Mouse (Mus musculus) intestine, embryonic 16.5 days (tissue): Measurements from ENCODE around the gene Ppfibp2. TPM values are rescaled to one million over a fixed set of nuclear protein-coding genes. Genes with fewer than 3 reads are reported as not detected.

ENCODE experiments used
- ATAC-seq: fragments of 200-750 bp; cut with Nextera tagmentation; 2 replicates; pipeline ENCODE4 v1.8.0; 2017; ENCODE audit warnings: moderate TSS enrichment, moderate library complexity
- H3K27ac ChIP-seq: fragments of 300-500 bp; sonication (generic); 2 replicates; pipeline ENCODE4 v1.5.1; 2014; ENCODE audit warnings: mild to moderate bottlenecking, low read length
- H3K27me3 ChIP-seq: fragments of 300-500 bp; sonication (generic); replicated peaks from 2 replicates; pipeline ENCODE4 v1.6.1; 2014; ENCODE audit warnings: low read length, control low read depth, mixed read lengths; ENCODE audit not compliant: control insufficient read depth, insufficient read depth
- H3K36me3 ChIP-seq: fragments of 300-500 bp; sonication (generic); 2 replicates; pipeline ENCODE4 v1.6.1; 2014; ENCODE audit warnings: low read length, control low read depth; ENCODE audit not compliant: control insufficient read depth, insufficient read depth
- H3K4me1 ChIP-seq: fragments of 300-500 bp; sonication (generic); 2 replicates; pipeline ENCODE4 v1.6.1; 2014; ENCODE audit warnings: low read length, control low read depth, mixed read lengths; ENCODE audit not compliant: control insufficient read depth, insufficient read depth
- H3K4me2 ChIP-seq: fragments of 300-500 bp; sonication (generic); 2 replicates; pipeline ENCODE4 v1.6.1; 2014; ENCODE audit warnings: low read depth, low read length, control low read depth
- H3K4me3 ChIP-seq: fragments of 300-500 bp; sonication (generic); 2 replicates; pipeline ENCODE4 v1.5.1; 2014; ENCODE audit warnings: mild to moderate bottlenecking, low read length
- H3K9ac ChIP-seq: fragments of 300-500 bp; sonication (generic); 2 replicates; pipeline ENCODE4 v1.6.1; 2014; ENCODE audit warnings: low read depth, low read length
- H3K9me3 ChIP-seq: fragments of 300-500 bp; sonication (generic); 2 replicates; pipeline ENCODE4 v1.6.1; 2016; ENCODE audit warnings: low read length, control low read depth; ENCODE audit not compliant: control insufficient read depth
- WGBS: fragments of 180-500 bp; shearing (Covaris S2); extraction: QIAGEN DNeasy Blood & Tissue Kit; methylation state at CpG from one replicate; pipeline ENCODE4 v1.1.7; 2014; 5-methylcytosine and 5-hydroxymethylcytosine counted together
- polyA plus RNA-seq: library from polyadenylated mRNA; unstranded; fragments of >200 nt; fragmentation: Nextera tagmentation; extraction: Ambion mirVana; gene quantifications from 2 replicates; pipeline ENCODE4 v1.2.1, GENCODE M21; 2015

Ppfibp2 gene
- polyA plus RNA-seq, 1 experiment from 2014 or later, result 13.7 TPM

DNA sequence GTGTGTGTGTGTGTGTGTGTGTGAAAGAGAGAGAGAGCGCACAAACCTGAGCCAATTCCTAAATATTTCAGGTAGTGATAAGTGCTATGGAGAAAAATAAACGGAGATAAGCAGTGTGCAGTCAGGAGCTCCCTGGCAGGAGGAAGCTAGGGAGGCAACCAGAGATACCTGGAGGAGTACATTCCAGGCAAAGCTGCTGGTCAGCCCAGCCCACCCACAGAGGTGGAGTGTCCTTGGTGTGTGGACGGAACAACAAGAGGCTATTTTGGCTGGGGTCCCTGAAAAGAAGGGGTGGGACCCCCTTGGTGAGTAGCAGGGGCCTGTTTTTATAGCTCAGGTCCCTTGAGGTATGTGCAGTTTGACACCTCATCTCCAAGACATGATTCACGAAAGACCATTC is 88.2 kb downstream of the Ppfibp2 start:
- Histone ChIP-seq H3K27me3 (no peaks in the 10 kb centered on the region), H3K9ac (no peak overlapping the region), H3K36me3 (no peaks in the 10 kb centered on the region), H3K4me3 (no peak overlapping the region), H3K4me1 (peaks cover 15% of the 10 kb centered on the region; the same call in 1 of the 2 replicates), H3K9me3 (no peaks in the 10 kb centered on the region), H3K27ac (no peak overlapping the region), H3K4me2 (no peak overlapping the region)
- WGBS, result 69% methylated on average over 4 of the region's 4 CpGs
- ATAC-seq, result no peak

DNA sequence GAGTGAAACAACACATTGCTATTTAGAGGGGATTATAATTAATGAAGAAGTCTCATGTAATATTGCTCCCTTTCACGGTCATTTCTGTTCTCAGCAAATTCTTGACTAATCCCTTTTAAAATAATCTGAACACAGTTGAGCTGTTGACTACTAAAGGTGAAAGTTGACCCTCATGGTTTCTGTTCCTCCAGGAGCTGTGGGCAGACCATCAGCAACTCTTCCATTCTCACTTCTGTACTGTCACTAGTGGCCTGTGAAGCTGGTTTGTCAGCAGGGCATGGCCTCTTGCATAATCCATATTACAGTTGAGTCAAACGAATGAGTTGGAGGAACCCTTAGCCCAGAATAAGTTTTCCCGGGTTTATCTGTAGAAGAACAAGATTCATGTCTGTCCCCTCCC is 88.6 kb downstream of the Ppfibp2 start:
- Histone ChIP-seq H3K36me3 (no peaks in the 10 kb centered on the region), H3K4me3 (no peak overlapping the region), H3K27ac (no peak overlapping the region), H3K4me2 (no peak overlapping the region), H3K9ac (no peak overlapping the region), H3K4me1 (peaks cover 15% of the 10 kb centered on the region; the same call in 1 of the 2 replicates), H3K27me3 (no peaks in the 10 kb centered on the region), H3K9me3 (no peaks in the 10 kb centered on the region)
- 70% methylated on average over 3 of the region's 3 CpGs for WGBS
- no peak for ATAC-seq

- H3K36me3 ChIP-seq, result no peaks in the 10 kb centered on the region
- peak overlapping the region; percentile 49; the same call in 1 of the 2 replicates for H3K9ac ChIP-seq
- H3K4me1 ChIP-seq, result peaks cover 10% of the 10 kb centered on the region; the same call in 1 of the 2 replicates
- peak overlapping the region; percentile 24; the same call in 1 of the 2 replicates for H3K4me3 ChIP-seq
- H3K9me3 ChIP-seq, result no peaks in the 10 kb centered on the region
- ATAC-seq, result peak; percentile 65
- H3K4me2 ChIP-seq, result peak overlapping the region; percentile 39; the same call in 1 of the 2 replicates
- H3K27ac ChIP-seq, result peak overlapping the region; percentile 89
- WGBS, result 67% methylated on average over 8 of the region's 8 CpGs
- no peaks in the 10 kb centered on the region for H3K27me3 ChIP-seq
These were observed 90.4 kb downstream of the Ppfibp2 start for GRCm38 (mm10) chr7:107685238-107685954.

GRCm38 (mm10) chr7:107685955-107686285 is 90.9 kb downstream of the Ppfibp2 start:
- Histone ChIP-seq H3K36me3 (no peaks in the 10 kb centered on the region), H3K27me3 (no peaks in the 10 kb centered on the region), H3K9me3 (no peaks in the 10 kb centered on the region), H3K4me3 (peak overlapping the region; percentile 24; the same call in 1 of the 2 replicates), H3K9ac (peak overlapping the region; percentile 49; the same call in 1 of the 2 replicates), H3K4me1 (peaks cover 11% of the 10 kb centered on the region), H3K4me2 (peak overlapping the region; percentile 39; the same call in 1 of the 2 replicates), H3K27ac (peak overlapping the region; percentile 89)
- WGBS, result 51% methylated on average over 7 of the region's 7 CpGs
- peak; percentile 89 for ATAC-seq

DNA sequence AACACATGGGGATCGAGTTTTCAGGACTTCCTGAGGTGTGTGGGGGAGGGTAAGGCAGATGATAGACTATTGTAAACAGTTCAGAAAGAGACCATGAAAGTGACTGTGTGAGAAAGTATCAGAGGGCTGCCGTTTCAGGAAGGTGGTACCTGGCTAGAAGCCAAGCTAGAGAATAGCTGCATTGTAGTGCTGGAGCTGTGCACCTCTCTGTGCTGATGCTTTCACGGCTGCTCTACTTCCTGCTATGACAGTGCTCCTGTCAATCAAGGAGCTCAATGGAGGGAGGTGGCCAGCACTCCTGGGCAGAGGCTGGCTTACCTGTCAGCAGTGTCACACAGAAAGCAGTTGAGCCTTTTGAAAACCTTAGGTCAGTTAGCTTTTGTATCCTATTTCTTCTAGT is 92.4 kb downstream of the Ppfibp2 start:
- Histone ChIP-seq H3K9me3 (no peaks in the 10 kb centered on the region), H3K27ac (no peak overlapping the region), H3K36me3 (no peaks in the 10 kb centered on the region), H3K4me2 (no peak overlapping the region), H3K4me3 (no peak overlapping the region), H3K4me1 (peaks cover 14% of the 10 kb centered on the region), H3K27me3 (no peaks in the 10 kb centered on the region), H3K9ac (no peak overlapping the region)
- ATAC-seq, result peak; percentile 69
- 14% methylated on average over 3 of the region's 3 CpGs for WGBS

GRCm38 (mm10) chr7:107688040-107688439 is 93.0 kb downstream of the Ppfibp2 start:
- no peaks in the 10 kb centered on the region for H3K36me3 ChIP-seq
- H3K9ac ChIP-seq, result no peak overlapping the region
- H3K4me1 ChIP-seq, result peaks cover 14% of the 10 kb centered on the region
- no peak overlapping the region for H3K27ac ChIP-seq
- no peak overlapping the region for H3K4me3 ChIP-seq
- no peaks in the 10 kb centered on the region for H3K9me3 ChIP-seq
- no peak overlapping the region for H3K4me2 ChIP-seq
- no peak for ATAC-seq
- H3K27me3 ChIP-seq, result no peaks in the 10 kb centered on the region
- 56% methylated on average over 4 of the region's 4 CpGs for WGBS

DNA sequence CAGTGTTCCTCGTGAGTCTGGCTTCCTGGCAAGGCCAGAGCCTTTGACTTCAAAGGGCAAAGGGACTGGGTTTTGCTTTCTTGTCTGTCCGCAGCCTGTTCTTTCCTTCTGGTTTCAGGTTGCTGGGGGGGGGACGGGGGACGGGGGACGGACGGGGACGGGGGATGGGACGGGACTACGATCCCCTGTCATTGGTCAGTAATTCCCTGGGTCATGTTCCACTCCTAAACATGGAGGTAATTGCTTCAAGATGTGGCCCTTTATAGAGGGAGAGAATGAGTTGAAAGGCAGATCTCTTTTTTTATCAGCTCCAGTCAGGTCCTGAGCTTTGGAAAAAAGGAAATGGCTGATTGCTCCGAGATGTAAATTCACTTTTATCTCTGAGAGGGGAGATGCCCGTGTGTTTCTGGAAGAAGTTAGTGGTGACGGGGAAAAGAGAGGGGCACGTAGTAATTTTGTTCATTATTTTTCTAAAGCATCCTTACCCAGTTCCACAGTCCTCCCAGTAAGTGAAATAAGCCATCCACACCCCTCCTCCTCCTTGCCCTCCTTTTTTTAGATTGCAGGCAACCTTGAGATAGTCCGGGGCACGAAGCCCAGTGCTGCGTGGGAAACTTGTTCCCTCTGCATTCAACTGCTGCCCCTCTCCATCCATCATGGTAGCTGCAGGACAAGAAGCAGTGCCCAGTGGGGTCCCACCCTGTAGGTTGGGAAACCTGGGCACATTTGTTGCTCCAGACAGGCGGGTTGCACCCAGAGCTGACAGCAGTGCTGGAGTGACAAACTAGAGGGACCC is 95.6 kb downstream of the Ppfibp2 start:
- WGBS, result 45% methylated on average over 17 of the region's 17 CpGs
- H3K4me1 ChIP-seq, result peaks cover 14% of the 10 kb centered on the region
- H3K9ac ChIP-seq, result no peak overlapping the region
- H3K4me2 ChIP-seq, result no peak overlapping the region
- H3K27me3 ChIP-seq, result no peaks in the 10 kb centered on the region
- H3K36me3 ChIP-seq, result no peaks in the 10 kb centered on the region
- no peak overlapping the region for H3K4me3 ChIP-seq
- ATAC-seq, result no peak
- no peaks in the 10 kb centered on the region for H3K9me3 ChIP-seq
- H3K27ac ChIP-seq, result no peak overlapping the region

- H3K27me3 ChIP-seq, result no peaks in the 10 kb centered on the region
- H3K4me1 ChIP-seq, result peaks cover 13% of the 10 kb centered on the region
- no peak overlapping the region for H3K4me3 ChIP-seq
- peak; percentile 55 for ATAC-seq
- H3K9ac ChIP-seq, result no peak overlapping the region
- no peak overlapping the region for H3K4me2 ChIP-seq
- H3K9me3 ChIP-seq, result no peaks in the 10 kb centered on the region
- no peak overlapping the region for H3K27ac ChIP-seq
- WGBS, result 28% methylated on average over 6 of the region's 6 CpGs
- H3K36me3 ChIP-seq, result no peaks in the 10 kb centered on the region
These were observed 96.5 kb downstream of the Ppfibp2 start for GRCm38 (mm10) chr7:107691493-107691892.

GRCm38 (mm10) chr7:107694254-107694947 is 99.4 kb downstream of the Ppfibp2 start:
- H3K4me2 ChIP-seq, result no peak overlapping the region
- no peaks in the 10 kb centered on the region for H3K9me3 ChIP-seq
- no peaks in the 10 kb centered on the region for H3K27me3 ChIP-seq
- no peak overlapping the region for H3K27ac ChIP-seq
- peaks cover 10% of the 10 kb centered on the region for H3K4me1 ChIP-seq
- H3K36me3 ChIP-seq, result 0 out of 2 replicates have a peak, but pooled peaks cover 5% of the 10 kb centered on the region
- WGBS, result 74% methylated on average over 10 of the region's 10 CpGs
- H3K9ac ChIP-seq, result no peak overlapping the region
- no peak overlapping the region for H3K4me3 ChIP-seq
- ATAC-seq, result no peak
